In genomic region chrX:78518301-78518700, GRCm38 (mm10) we compare ENCODE assay signal across 13 mouse cellular contexts.
"Had no signal": no experiment of that assay in that cellular context is flagged by ENCODE, and none has a peak within 500 bp of the region (broad histone marks: within the 10 kb centered on the region; RNA-seq: fewer than 3 reads in every experiment).

No protein-coding gene starts in this region.

- H3K27ac ChIP-seq: left cerebral cortex, adult 2 months; limb, embryonic 10.5 days; liver, embryonic 12.5 days; macrophage; midbrain, embryonic 13.5 days; neural tube, embryonic 15.5 days had no signal

- H3K4me1 ChIP-seq: limb, embryonic 10.5 days; liver, embryonic 12.5 days; midbrain, embryonic 13.5 days; neural tube, embryonic 15.5 days had no signal

- H3K4me2 ChIP-seq: liver, embryonic 12.5 days; midbrain, embryonic 13.5 days; neural tube, embryonic 15.5 days had no signal

- H3K27me3 ChIP-seq: liver, embryonic 12.5 days; midbrain, embryonic 13.5 days; neural tube, embryonic 15.5 days had no signal

- H3K9me3 ChIP-seq: limb, embryonic 10.5 days; liver, embryonic 12.5 days; midbrain, embryonic 13.5 days; neural tube, embryonic 15.5 days had no signal

- H3K36me3 ChIP-seq: liver, embryonic 12.5 days; midbrain, embryonic 13.5 days; neural tube, embryonic 15.5 days had no signal

- H3K4me3 ChIP-seq: left cerebral cortex, adult 2 months; limb, embryonic 10.5 days; liver, embryonic 12.5 days; midbrain, embryonic 13.5 days; neural tube, embryonic 15.5 days had no signal

- H3K9ac ChIP-seq: liver, embryonic 12.5 days; midbrain, embryonic 13.5 days; neural tube, embryonic 15.5 days had no signal

- DNase-seq: kidney, adult 9 months; kidney, postnatal 10 days; right cerebral cortex, adult 18-20 months; right cerebral cortex, postnatal 25 days; thymus, postnatal 36 days had no signal

- ATAC-seq: inflammation-experienced regulatory T-cells, adult 6 months; intestine, postnatal 0 days; liver, embryonic 12.5 days; midbrain, embryonic 13.5 days had no signal
